Mouse (Mus musculus) forebrain, embryonic 11.5 days (tissue): ENCODE results near the gene Dapl1. TPM values are rescaled to one million over a fixed set of nuclear protein-coding genes. Genes with fewer than 3 reads are reported as not detected.

Source experiments
- ATAC-seq: fragments of 200-750 bp; cut with Nextera tagmentation; replicated peaks from 2 replicates; pipeline ENCODE4 v1.8.0; 2017; ENCODE audit warnings: moderate TSS enrichment; ENCODE audit not compliant: low FRiP score
- DNase-seq: peaks from one replicate; pipeline ENCODE4 v3.0.0-alpha.2; 2017; ENCODE audit warnings: low spot score
- H3K27ac ChIP-seq: fragments of 300-500 bp; sonication (generic); 2 replicates; pipeline ENCODE4 v1.5.1; 2014; ENCODE audit warnings: low read depth, low read length
- H3K27me3 ChIP-seq: fragments of 300-500 bp; sonication (generic); 2 replicates; pipeline ENCODE4 v1.6.1; 2014; ENCODE audit warnings: mild to moderate bottlenecking, low read length, mixed read lengths; ENCODE audit not compliant: control insufficient read depth, insufficient read depth
- H3K36me3 ChIP-seq: fragments of 300-500 bp; sonication (generic); 2 replicates; pipeline ENCODE4 v1.6.1; 2014; ENCODE audit warnings: mild to moderate bottlenecking, low read length, moderate library complexity, mixed read lengths; ENCODE audit not compliant: control insufficient read depth, insufficient read depth
- H3K4me1 ChIP-seq: fragments of 300-500 bp; sonication (generic); replicated peaks from 2 replicates; pipeline ENCODE4 v1.6.1; 2014; ENCODE audit warnings: low read length, mixed read lengths; ENCODE audit not compliant: control insufficient read depth, insufficient read depth
- H3K4me2 ChIP-seq: fragments of 300-500 bp; sonication (generic); 2 replicates; pipeline ENCODE4 v1.6.1; 2014; ENCODE audit warnings: low read depth, mild to moderate bottlenecking, low read length, moderate library complexity, mixed read lengths; ENCODE audit not compliant: severe bottlenecking
- H3K4me3 ChIP-seq: fragments of 300-500 bp; sonication (generic); 2 replicates; pipeline ENCODE4 v1.5.1; 2014; ENCODE audit warnings: low read depth, low read length
- H3K9ac ChIP-seq: fragments of 300-500 bp; sonication (generic); 2 replicates; pipeline ENCODE4 v1.6.1; 2014; ENCODE audit warnings: low read length
- H3K9me3 ChIP-seq: fragments of 300-500 bp; sonication (generic); 2 replicates; pipeline ENCODE4 v1.6.1; 2016; ENCODE audit warnings: low read length, mixed read lengths; ENCODE audit not compliant: control insufficient read depth
- WGBS: fragments of 180-500 bp; shearing (Covaris S2); extraction: QIAGEN DNeasy Blood & Tissue Kit; methylation state at CpG from one replicate; pipeline ENCODE4 v1.1.7; 2014; 5-methylcytosine and 5-hydroxymethylcytosine counted together
- polyA plus RNA-seq: library from polyadenylated mRNA; unstranded; fragments of >200 nt; fragmentation: Nextera tagmentation; extraction: Ambion mirVana; gene quantifications from 2 replicates; pipeline ENCODE4 v1.2.1, GENCODE M21; 2014

The Dapl1 gene
- polyA plus RNA-seq, result 0.69 and 1.1 TPM in 2 replicates

DNA sequence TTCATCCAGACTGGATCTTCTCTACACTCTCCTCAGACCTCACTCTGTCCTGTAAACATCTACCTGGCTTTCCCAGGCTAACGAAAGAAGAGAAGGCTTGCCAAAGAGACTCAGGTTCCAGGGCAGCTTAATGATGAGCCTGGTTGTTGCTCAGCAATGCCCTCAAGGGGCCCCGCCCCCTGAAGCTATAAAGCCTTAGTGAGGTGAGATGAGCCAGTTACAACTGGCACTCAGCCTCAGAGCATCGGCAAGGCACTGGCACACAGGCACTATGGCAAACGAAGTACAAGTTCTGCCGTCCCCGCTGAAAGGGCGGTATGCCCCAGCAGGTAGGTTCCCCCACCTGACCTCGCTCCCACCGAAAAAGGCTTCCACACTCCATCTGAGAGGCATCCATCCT lies at the start of gene Dapl1:
Gene Dapl1 (plus strand): TSS at position 216 of the 400 bp plus-strand sequence.
- Histone ChIP-seq H3K9ac (no peak within 1 kb of the TSS), H3K9me3 (no peaks in the 10 kb centered on the region), H3K27me3 (no peaks in the 10 kb centered on the region), H3K4me3 (no peak within 1 kb of the TSS), H3K4me2 (no peak within 1 kb of the TSS), H3K36me3 (no peaks in the 10 kb centered on the region), H3K27ac (no peak within 1 kb of the TSS), H3K4me1 (no peaks in the 10 kb centered on the region)
- DNase-seq, result no peak
- WGBS, result 75% methylated on average over 9 of the region's 9 CpGs
- no peak for ATAC-seq

DNA sequence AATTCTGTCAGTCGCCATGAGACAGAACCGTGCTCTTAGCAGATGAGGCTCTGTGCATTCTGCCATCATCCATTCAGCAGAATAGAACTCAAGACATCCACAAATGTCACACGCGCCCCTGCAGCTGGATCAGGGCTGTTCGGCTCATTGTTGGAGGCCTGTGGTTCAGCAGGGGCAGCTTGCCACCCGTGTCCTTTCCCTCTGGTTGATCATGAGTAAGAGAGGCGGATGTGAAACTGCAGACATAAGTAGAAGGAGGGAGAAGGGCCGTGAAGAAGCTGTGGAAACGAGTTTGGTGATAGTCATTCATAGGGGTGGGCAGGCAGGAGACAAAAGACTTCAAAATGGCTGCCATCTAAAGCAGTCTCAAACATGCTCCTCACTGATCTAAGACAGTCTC lies 49.6 kb upstream of the Dapl1 start:
- Histone ChIP-seq H3K4me1 (no peaks in the 10 kb centered on the region), H3K36me3 (no peaks in the 10 kb centered on the region), H3K27me3 (no peaks in the 10 kb centered on the region), H3K9ac (no peak overlapping the region), H3K4me2 (no peak overlapping the region), H3K27ac (no peak overlapping the region), H3K9me3 (no peaks in the 10 kb centered on the region), H3K4me3 (no peak overlapping the region)
- ATAC-seq (no peak), DNase-seq (no peak)
- WGBS, result 87% methylated on average over 9 of the region's 9 CpGs

DNA sequence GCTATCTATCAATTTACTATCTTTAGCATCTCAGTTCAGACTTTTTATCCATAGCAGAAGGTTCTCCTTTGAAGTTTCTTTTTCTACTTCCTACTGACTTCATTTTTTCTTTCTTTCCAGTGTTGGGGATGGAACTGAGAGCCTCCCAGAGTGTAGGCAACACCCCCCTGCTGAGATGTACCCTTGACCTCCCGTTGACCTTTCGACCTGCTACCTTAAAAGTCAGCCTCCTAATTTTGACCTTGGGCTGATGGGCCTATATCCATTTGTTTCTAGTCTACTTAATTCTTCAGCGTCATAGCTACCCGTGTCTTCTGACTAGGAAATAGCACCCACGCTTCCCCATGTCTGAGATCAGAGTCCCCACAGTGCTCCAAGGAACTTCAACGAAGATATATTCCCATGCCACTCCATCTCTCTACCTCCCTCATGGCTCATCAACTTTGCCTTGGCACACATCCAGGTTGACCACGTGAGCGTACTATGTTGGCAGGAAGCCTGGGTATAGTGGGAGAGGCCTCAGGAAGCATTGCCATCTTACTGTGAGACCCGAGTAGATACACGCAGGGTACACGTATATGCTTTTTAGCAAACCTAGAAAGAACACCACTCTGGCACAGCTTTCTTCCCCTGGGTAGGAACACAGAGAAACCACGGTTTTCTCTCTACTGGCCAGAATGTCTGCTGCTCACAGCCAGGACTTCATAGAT lies 46.6 kb upstream of the Dapl1 start:
- H3K4me1 ChIP-seq, result no peaks in the 10 kb centered on the region
- no peaks in the 10 kb centered on the region for H3K27me3 ChIP-seq
- H3K4me3 ChIP-seq, result no peak overlapping the region
- no peak overlapping the region for H3K4me2 ChIP-seq
- no peak overlapping the region for H3K27ac ChIP-seq
- ATAC-seq (no peak; the same call in 1 of the 2 replicates), DNase-seq (no peak)
- no peaks in the 10 kb centered on the region for H3K36me3 ChIP-seq
- 89% methylated on average over 12 of the region's 12 CpGs for WGBS
- no peaks in the 10 kb centered on the region for H3K9me3 ChIP-seq
- H3K9ac ChIP-seq, result no peak overlapping the region

- no peaks in the 10 kb centered on the region for H3K4me1 ChIP-seq
- no peak overlapping the region for H3K4me3 ChIP-seq
- DNase-seq (peak; percentile 65), ATAC-seq (no peak)
- H3K9me3 ChIP-seq, result no peaks in the 10 kb centered on the region
- no peak overlapping the region for H3K4me2 ChIP-seq
- H3K36me3 ChIP-seq, result no peaks in the 10 kb centered on the region
- WGBS, result 23% methylated on average over 10 of the region's 10 CpGs
- no peak overlapping the region for H3K27ac ChIP-seq
- no peak overlapping the region for H3K9ac ChIP-seq
- no peaks in the 10 kb centered on the region for H3K27me3 ChIP-seq
Measured at GRCm38 (mm10) chr2:59438479-59438935, 45.9 kb upstream of the Dapl1 start.

DNA sequence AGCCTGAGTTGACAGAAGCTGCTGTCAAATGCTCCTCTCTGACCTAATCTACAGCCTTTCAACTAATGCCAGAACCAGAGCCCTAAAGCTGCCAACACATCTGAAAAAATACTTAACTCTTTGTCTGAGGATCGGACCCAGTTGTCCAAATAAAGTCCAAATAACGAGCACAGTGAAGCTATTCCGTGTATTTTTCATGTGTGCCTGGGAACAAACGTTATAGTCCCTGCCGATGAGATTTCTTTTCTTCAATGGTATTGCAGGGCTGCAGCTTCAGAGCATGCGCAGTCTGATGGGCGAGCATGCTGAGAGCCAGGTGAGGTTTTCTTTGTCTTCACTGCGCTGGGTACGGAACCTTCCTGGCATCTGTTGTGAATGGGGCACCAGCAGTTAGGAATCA lies 44.6 kb upstream of the Dapl1 start:
- H3K9ac ChIP-seq, result no peak overlapping the region
- H3K4me3 ChIP-seq, result no peak overlapping the region
- H3K9me3 ChIP-seq, result no peaks in the 10 kb centered on the region
- ATAC-seq, result no peak
- DNase-seq, result no peak
- WGBS, result 84% methylated on average over 9 of the region's 9 CpGs
- no peak overlapping the region for H3K4me2 ChIP-seq
- H3K27ac ChIP-seq, result no peak overlapping the region
- H3K36me3 ChIP-seq, result no peaks in the 10 kb centered on the region
- no peaks in the 10 kb centered on the region for H3K27me3 ChIP-seq
- no peaks in the 10 kb centered on the region for H3K4me1 ChIP-seq

GRCm38 (mm10) chr2:59440481-59440880 lies 44.0 kb upstream of the Dapl1 start:
- 37% methylated on average over 5 of the region's 5 CpGs for WGBS
- DNase-seq (peak; percentile 71), ATAC-seq (no peak)
- H3K27me3 ChIP-seq, result no peaks in the 10 kb centered on the region
- no peak overlapping the region for H3K4me2 ChIP-seq
- no peaks in the 10 kb centered on the region for H3K4me1 ChIP-seq
- no peaks in the 10 kb centered on the region for H3K36me3 ChIP-seq
- no peak overlapping the region for H3K4me3 ChIP-seq
- no peak overlapping the region for H3K9ac ChIP-seq
- H3K9me3 ChIP-seq, result no peaks in the 10 kb centered on the region
- H3K27ac ChIP-seq, result no peak overlapping the region

DNA sequence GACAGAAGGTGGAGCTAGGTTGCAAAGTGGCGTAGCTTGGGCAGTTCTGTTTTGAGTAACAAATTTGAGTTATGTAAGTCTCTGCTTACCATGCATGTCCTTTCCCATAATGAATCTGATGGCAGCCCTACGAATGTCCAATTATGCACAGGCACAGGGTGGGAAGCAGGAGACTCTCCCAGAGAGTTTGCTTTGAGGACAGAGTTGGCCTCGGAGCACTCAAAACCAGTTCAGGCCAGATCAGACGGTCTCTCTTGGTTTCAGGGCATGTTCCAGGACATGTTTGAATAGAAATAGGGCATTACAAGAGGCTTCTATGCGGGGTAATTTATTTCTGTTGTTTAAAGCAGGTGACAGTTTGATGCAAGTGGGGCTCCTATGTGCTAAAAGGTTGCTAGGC lies 42.8 kb upstream of the Dapl1 start:
- H3K9me3 ChIP-seq, result no peaks in the 10 kb centered on the region
- no peaks in the 10 kb centered on the region for H3K36me3 ChIP-seq
- 92% methylated on average over 5 of the region's 5 CpGs for WGBS
- no peak overlapping the region for H3K4me2 ChIP-seq
- ATAC-seq (no peak), DNase-seq (no peak)
- H3K9ac ChIP-seq, result no peak overlapping the region
- H3K4me1 ChIP-seq, result no peaks in the 10 kb centered on the region
- no peak overlapping the region for H3K27ac ChIP-seq
- H3K27me3 ChIP-seq, result no peaks in the 10 kb centered on the region
- no peak overlapping the region for H3K4me3 ChIP-seq

GRCm38 (mm10) chr2:59446671-59447070 lies 37.8 kb upstream of the Dapl1 start:
- no peaks in the 10 kb centered on the region for H3K36me3 ChIP-seq
- H3K27me3 ChIP-seq, result no peaks in the 10 kb centered on the region
- ATAC-seq (no peak), DNase-seq (no peak)
- no peak overlapping the region for H3K27ac ChIP-seq
- no peak overlapping the region for H3K9ac ChIP-seq
- H3K9me3 ChIP-seq, result no peaks in the 10 kb centered on the region
- no peaks in the 10 kb centered on the region for H3K4me1 ChIP-seq
- no peak overlapping the region for H3K4me3 ChIP-seq
- no peak overlapping the region for H3K4me2 ChIP-seq
- 64% methylated on average over 6 of the region's 6 CpGs for WGBS

DNA sequence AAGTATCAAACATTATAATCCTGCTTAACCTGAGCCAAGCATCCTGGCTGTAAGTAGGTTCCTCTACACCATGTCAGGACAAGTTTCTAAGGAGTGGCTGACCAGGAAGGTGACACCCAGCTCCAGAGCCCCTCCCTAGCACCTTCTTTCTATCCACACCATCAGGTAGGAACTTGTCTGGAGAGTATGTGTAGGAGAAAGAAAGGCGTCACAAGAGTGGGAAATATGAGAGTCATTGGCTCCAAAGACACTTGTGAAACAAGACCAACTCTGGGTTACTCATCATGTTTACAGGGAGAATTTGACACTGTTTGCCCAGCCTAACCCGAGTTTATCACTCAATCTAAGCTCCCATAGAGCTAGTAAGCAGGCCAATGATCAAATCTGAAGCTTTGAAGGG lies 36.7 kb upstream of the Dapl1 start:
- H3K27ac ChIP-seq, result no peak overlapping the region
- H3K36me3 ChIP-seq, result no peaks in the 10 kb centered on the region
- WGBS, result 84% methylated on average over 2 of the region's 2 CpGs
- no peak overlapping the region for H3K9ac ChIP-seq
- no peak overlapping the region for H3K4me2 ChIP-seq
- no peaks in the 10 kb centered on the region for H3K9me3 ChIP-seq
- H3K4me1 ChIP-seq, result no peaks in the 10 kb centered on the region
- H3K4me3 ChIP-seq, result no peak overlapping the region
- H3K27me3 ChIP-seq, result no peaks in the 10 kb centered on the region
- DNase-seq, result no peak
- no peak for ATAC-seq
